Mouse (Mus musculus) lung, postnatal 0 days (tissue): ENCODE measurements at regions not wholly inside any gene's neighbourhood (a gene's known extent, or its start where the extent isn't known, plus 50 kb on each side); places are given as distances from the start of the nearest gene placed in this dataset.

Experiments
- CTCF ChIP-seq: IDR thresholded peaks from 2 replicates; pipeline ENCODE4 v1.5.1; 2016; ENCODE audit warnings: antibody characterized with exemption, mild to moderate bottlenecking
- EP300 ChIP-seq: IDR thresholded peaks from 2 replicates; pipeline ENCODE4 v1.6.1; 2016; ENCODE audit warnings: antibody characterized with exemption, mild to moderate bottlenecking, control low read depth

DNA sequence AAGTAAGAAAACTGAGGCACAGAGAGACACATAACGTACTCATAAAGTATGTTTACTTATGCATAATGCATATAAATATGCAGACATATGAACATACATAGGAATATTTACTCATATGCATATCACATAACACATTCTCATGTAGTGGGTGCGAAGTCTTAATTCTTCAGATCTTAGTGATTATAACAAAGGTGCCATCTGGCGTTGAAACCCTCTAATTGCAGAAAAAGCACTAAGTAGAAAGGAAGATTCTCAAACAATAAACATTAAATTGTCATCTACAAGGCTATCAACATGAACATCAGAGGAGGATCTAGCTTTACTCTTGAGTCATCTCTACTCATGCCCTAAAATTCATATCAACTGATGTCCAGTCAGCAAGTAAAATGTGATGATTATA is 314.2 kb upstream of the 2610301B20Rik start:
- TF ChIP-seq CTCF (no peak), EP300 (no peak)
